In the genomic region with DNA sequence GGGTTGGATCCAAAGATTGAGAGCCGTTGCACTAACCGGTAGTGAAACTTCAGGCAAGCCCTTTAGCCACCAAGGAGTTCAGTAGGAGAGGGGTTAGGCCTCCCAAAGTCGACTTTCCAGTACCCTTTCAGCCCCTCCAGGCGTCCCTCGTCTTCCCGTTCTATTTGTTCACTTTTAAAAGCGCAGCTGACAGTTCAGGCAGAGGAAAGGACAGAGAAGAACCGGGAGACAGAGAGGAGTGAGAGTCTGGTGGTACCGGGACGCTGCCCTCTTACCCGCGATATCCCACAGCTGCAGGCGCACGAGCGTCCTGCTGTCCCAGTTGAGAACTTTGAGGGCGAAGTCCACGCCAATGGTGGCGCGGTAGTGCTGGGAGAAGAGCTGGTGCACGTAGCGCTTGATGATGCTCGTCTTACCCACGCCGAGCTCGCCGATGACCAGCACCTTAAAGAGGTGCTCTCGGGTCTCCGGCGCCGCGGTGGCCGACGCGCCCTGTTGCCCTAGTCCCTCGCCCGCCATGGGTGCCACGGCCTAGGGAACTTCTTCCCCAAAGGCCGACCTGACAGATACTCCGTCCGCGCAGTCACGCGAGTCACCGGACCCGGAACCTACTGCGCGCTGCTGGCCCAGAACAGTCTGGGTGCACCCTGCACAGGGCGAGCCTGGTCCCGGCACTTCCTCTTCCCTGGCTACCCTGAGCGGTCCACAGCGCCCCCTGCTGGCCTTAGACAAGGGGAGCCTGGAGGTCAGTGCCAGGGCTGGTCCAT, we compare ENCODE assay signal across 7 mouse cellular contexts. TPM values are rescaled to one million over a fixed set of nuclear protein-coding genes. Genes with fewer than 3 reads are reported as not detected.
A peak's percentile ranks its signal among the peaks of the same experiment; 100 is the strongest.
DNase-seq lines count a peak whose midpoint lies in the region; ATAC-seq lines count a peak whose summit lies in the region.

A gene (minus strand): TSS at position 696 of the 767 bp plus-strand sequence.

- peak within 1 kb of the TSS; percentile 77 for H3K9ac ChIP-seq in embryonic facial prominence, embryonic 13.5 days
- H3K9ac ChIP-seq in midbrain, embryonic 12.5 days (replicated peaks): peak within 1 kb of the TSS; percentile 59

- peak; percentile 96 to 97 for DNase-seq in adrenal gland, postnatal 36 days
- peak; percentile 93 to 97 for DNase-seq in heart, adult 18-20 months
- peak; percentile 95 for DNase-seq in kidney, adult 18-20 months
- DNase-seq in limb, embryonic 10.5 days (ENCODE audit: low spot score): peak; percentile 98
- DNase-seq in skeletal muscle tissue, adult 2 months (ENCODE audit: low read depth, low spot score): peak; percentile 78

- H3K36me3 ChIP-seq in embryonic facial prominence, embryonic 13.5 days: no peaks in the 10 kb centered on the region
- no peaks in the 10 kb centered on the region for H3K36me3 ChIP-seq in limb, embryonic 10.5 days
- no peaks in the 10 kb centered on the region for H3K36me3 ChIP-seq in midbrain, embryonic 12.5 days

- H3K9me3 ChIP-seq in embryonic facial prominence, embryonic 13.5 days: no peaks in the 10 kb centered on the region
- no peaks in the 10 kb centered on the region for H3K9me3 ChIP-seq in limb, embryonic 10.5 days (replicated peaks)
- no peaks in the 10 kb centered on the region for H3K9me3 ChIP-seq in midbrain, embryonic 12.5 days

- H3K4me2 ChIP-seq in embryonic facial prominence, embryonic 13.5 days: peak within 1 kb of the TSS; percentile 90
- peak within 1 kb of the TSS; percentile 85 for H3K4me2 ChIP-seq in midbrain, embryonic 12.5 days (replicated peaks)

- WGBS in embryonic facial prominence, embryonic 13.5 days: under 1% methylated on average over 51 of the region's 51 CpGs
- WGBS in limb, embryonic 10.5 days: under 1% methylated on average over 51 of the region's 51 CpGs
- WGBS in midbrain, embryonic 12.5 days: under 1% methylated on average over 51 of the region's 51 CpGs

- peak; percentile 89 for ATAC-seq in embryonic facial prominence, embryonic 13.5 days (ENCODE audit: insufficient number of reproducible peaks, insufficient read depth, low FRiP score, low TSS enrichment, low read depth)
- peak; percentile 99 for ATAC-seq in midbrain, embryonic 12.5 days (ENCODE audit: low FRiP score, low read depth)

- H3K27ac ChIP-seq in embryonic facial prominence, embryonic 13.5 days: peak within 1 kb of the TSS; percentile 81
- H3K27ac ChIP-seq in limb, embryonic 10.5 days: peak within 1 kb of the TSS; percentile 82
- no peak within 1 kb of the TSS for H3K27ac ChIP-seq in midbrain, embryonic 12.5 days (replicated peaks)

- peaks cover 16% of the 10 kb centered on the region for H3K4me1 ChIP-seq in embryonic facial prominence, embryonic 13.5 days
- H3K4me1 ChIP-seq in limb, embryonic 10.5 days: peaks cover 7% of the 10 kb centered on the region
- H3K4me1 ChIP-seq in midbrain, embryonic 12.5 days: no peaks in the 10 kb centered on the region

- H3K27me3 ChIP-seq in embryonic facial prominence, embryonic 13.5 days: no peaks in the 10 kb centered on the region
- no peaks in the 10 kb centered on the region for H3K27me3 ChIP-seq in limb, embryonic 10.5 days (ENCODE audit: low read depth, poor library complexity, severe bottlenecking)
- H3K27me3 ChIP-seq in midbrain, embryonic 12.5 days: peaks cover 9% of the 10 kb centered on the region; the same call in 1 of the 2 replicates

- H3K4me3 ChIP-seq in embryonic facial prominence, embryonic 13.5 days: peak within 1 kb of the TSS; percentile 65
- H3K4me3 ChIP-seq in limb, embryonic 10.5 days: peak within 1 kb of the TSS; percentile 72
- H3K4me3 ChIP-seq in midbrain, embryonic 12.5 days: peak within 1 kb of the TSS; percentile 61

RNA-seq across cellular contexts. Expression of the gene that starts here (rescaled TPM):
- 10 to 100 TPM in 1 of 2 experiments, 1 to 10 TPM in 1; 5.8 to 10.5 TPM for total RNA-seq in adrenal gland, postnatal 36 days (2021)
- polyA plus RNA-seq in embryonic facial prominence, embryonic 13.5 days (2015; fragmentation: Nextera tagmentation; extraction: Ambion mirVana): 25.5 and 26.7 TPM in 2 replicates
- total RNA-seq in heart, adult 18-20 months (2021): 1 to 10 TPM; 1.6 to 2.1 TPM
- polyA plus RNA-seq in limb, embryonic 10.5 days (2016; fragmentation: Nextera tagmentation; extraction: Ambion mirVana): 10.2 and 21.0 TPM in 2 replicates
- polyA plus RNA-seq in midbrain, embryonic 12.5 days (2016; fragmentation: Nextera tagmentation; extraction: Ambion mirVana): 10.5 and 11.1 TPM in 2 replicates
